Mouse (Mus musculus): ENCODE measurements around the gene Tmem131l. TPM values are rescaled to one million over a fixed set of nuclear protein-coding genes. Genes with fewer than 3 reads are reported as not detected.
A peak's percentile ranks its signal among the peaks of the same experiment; 100 is the strongest.

Gene Tmem131l
- polyA plus RNA-seq, 1 experiment from 2014 or later, result 74.6 TPM

DNA sequence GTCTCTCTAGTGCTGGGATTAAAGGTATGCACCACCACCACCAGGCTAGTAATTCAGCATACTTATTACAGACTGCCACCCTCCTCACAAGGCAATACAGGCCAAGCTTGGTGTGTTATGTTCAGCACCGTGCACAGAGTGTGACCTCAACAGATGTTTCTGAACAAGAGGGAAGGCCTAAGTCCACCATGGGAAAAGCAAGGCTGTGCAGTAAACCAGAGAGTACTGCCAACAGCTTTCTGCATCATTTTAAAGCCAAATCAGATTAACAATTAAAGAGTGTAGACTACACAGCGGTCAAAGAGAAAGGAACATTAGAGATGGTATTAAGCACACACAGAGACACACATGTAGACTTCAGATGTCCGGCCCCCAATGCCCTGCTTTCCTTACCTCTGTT lies 8.8 kb downstream of the Tmem131l start:
- H3K4me3 ChIP-seq (ENCODE audit: low read depth, low read length), result no peak overlapping the region
- no peak overlapping the region for H3K27ac ChIP-seq (ENCODE audit: low read length)
- peaks cover 14% of the 10 kb centered on the region for H3K4me1 ChIP-seq (ENCODE audit: control insufficient read depth, insufficient read depth, low read length)
- WGBS, result 82% methylated on average over 3 of the region's 3 CpGs
- peaks cover 18% of the 10 kb centered on the region; the same call in 1 of the 2 replicates for H3K36me3 ChIP-seq (ENCODE audit: control insufficient read depth, insufficient read depth, low read length)
- no peaks in the 10 kb centered on the region for H3K9me3 ChIP-seq (ENCODE audit: control insufficient read depth, low read depth, low read length)
- H3K27me3 ChIP-seq (ENCODE audit: control insufficient read depth, insufficient read depth, low read length), result no peaks in the 10 kb centered on the region
- H3K4me2 ChIP-seq (replicated peaks; ENCODE audit: low read depth, low read length), result no peak overlapping the region
- no peak for ATAC-seq (ENCODE audit: insufficient number of reproducible peaks, insufficient read depth, low FRiP score, low read depth)
- H3K9ac ChIP-seq (replicated peaks; ENCODE audit: low read depth, low read length), result no peak overlapping the region

DNA sequence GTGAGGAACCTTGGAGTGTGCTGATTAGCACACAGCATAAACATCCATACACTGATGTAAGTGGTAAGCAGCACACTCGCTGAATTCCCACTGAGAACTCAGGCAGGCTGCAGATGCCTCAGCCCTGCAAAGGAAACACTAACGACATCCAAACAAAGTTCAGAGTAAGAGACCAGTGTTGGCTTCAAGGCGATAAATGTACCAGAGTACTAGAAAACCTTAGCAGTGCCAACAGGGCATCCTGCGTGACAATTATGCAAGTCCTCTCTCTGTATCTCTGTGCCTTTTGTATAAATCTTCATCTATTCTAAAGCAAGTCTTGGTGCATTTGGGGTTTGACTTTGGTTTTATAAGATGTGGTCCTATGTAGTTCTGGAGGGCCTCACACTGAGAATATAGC lies 11.0 kb downstream of the Tmem131l start:
- peaks cover 18% of the 10 kb centered on the region; the same call in 1 of the 2 replicates for H3K36me3 ChIP-seq (ENCODE audit: control insufficient read depth, insufficient read depth, low read length)
- H3K4me2 ChIP-seq (replicated peaks; ENCODE audit: low read depth, low read length), result no peak overlapping the region
- WGBS, result 81% methylated on average over 4 of the region's 4 CpGs
- ATAC-seq (ENCODE audit: insufficient number of reproducible peaks, insufficient read depth, low FRiP score, low read depth), result no peak
- no peak overlapping the region for H3K4me3 ChIP-seq (ENCODE audit: low read depth, low read length)
- H3K9me3 ChIP-seq (ENCODE audit: control insufficient read depth, low read depth, low read length), result no peaks in the 10 kb centered on the region
- no peaks in the 10 kb centered on the region for H3K27me3 ChIP-seq (ENCODE audit: control insufficient read depth, insufficient read depth, low read length)
- peaks cover 9% of the 10 kb centered on the region; the same call in 1 of the 2 replicates for H3K4me1 ChIP-seq (ENCODE audit: control insufficient read depth, insufficient read depth, low read length)
- no peak overlapping the region for H3K27ac ChIP-seq (ENCODE audit: low read length)
- H3K9ac ChIP-seq (replicated peaks; ENCODE audit: low read depth, low read length), result no peak overlapping the region

DNA sequence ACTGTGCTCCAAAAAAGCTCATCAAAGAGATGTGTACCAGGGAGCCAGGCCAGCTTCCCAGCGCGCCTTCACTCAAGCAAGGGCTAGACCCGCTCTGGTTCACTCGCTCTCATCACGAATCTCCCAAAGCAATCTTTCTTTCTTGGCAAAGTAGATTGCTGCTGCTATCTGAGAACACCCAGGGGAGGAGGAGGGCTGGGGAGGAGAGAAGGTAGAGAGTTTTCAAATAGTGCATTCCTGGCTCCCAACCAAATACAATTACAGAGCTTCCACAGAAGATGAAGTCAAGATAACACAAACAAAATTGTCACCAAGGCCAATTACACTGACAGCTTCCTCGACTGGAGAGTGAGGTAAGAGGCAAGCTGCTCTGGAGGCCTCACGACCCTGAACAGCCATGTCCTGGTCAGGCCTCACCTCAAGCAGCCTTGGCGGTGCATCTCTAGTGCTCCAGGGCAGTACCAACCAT lies 12.2 kb downstream of the Tmem131l start:
- no peak overlapping the region for H3K4me2 ChIP-seq (replicated peaks; ENCODE audit: low read depth, low read length)
- peaks cover 16% of the 10 kb centered on the region; the same call in 1 of the 2 replicates for H3K36me3 ChIP-seq (ENCODE audit: control insufficient read depth, insufficient read depth, low read length)
- ATAC-seq (ENCODE audit: insufficient number of reproducible peaks, insufficient read depth, low FRiP score, low read depth), result no peak
- H3K27me3 ChIP-seq (ENCODE audit: control insufficient read depth, insufficient read depth, low read length), result no peaks in the 10 kb centered on the region
- no peak overlapping the region for H3K9ac ChIP-seq (replicated peaks; ENCODE audit: low read depth, low read length)
- 64% methylated on average over 8 of the region's 8 CpGs for WGBS
- H3K4me3 ChIP-seq (ENCODE audit: low read depth, low read length), result no peak overlapping the region
- no peak overlapping the region for H3K27ac ChIP-seq (ENCODE audit: low read length)
- H3K4me1 ChIP-seq (ENCODE audit: control insufficient read depth, insufficient read depth, low read length), result peaks cover 6% of the 10 kb centered on the region; the same call in 1 of the 2 replicates
- H3K9me3 ChIP-seq (ENCODE audit: control insufficient read depth, low read depth, low read length), result no peaks in the 10 kb centered on the region

DNA sequence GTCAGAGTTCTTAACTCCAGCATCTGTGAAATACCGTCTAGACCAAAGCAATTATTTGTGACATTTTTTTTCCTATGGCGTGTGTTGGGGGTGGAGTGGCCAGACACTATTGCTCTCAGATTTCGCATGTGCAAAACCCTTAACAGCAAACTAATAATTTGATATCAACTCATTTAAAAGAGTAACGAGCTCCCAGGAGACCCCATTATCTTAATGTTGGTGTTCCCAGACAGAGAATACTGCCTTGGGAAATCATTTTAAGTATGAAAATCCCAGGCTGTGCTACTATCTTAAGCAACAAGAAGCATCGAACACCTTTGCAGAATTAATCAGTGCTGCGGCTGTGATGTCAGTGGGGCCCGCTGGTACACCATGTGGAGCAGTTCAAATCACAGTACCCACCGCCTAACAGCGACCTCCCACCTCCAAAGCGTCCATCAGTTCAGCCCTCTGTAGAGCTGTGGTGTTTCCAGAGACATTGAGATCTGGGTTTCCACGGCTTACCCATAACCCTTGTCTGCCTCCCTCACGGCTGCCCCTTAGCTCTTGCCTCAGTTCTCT lies 15.4 kb downstream of the Tmem131l start:
- peaks cover 7% of the 10 kb centered on the region; the same call in 1 of the 2 replicates for H3K36me3 ChIP-seq (ENCODE audit: control insufficient read depth, insufficient read depth, low read length)
- H3K27ac ChIP-seq (ENCODE audit: low read length), result no peak overlapping the region
- ATAC-seq (ENCODE audit: insufficient number of reproducible peaks, insufficient read depth, low FRiP score, low read depth), result no peak
- WGBS, result 67% methylated on average over 12 of the region's 12 CpGs
- peaks cover 20% of the 10 kb centered on the region; the same call in 1 of the 2 replicates for H3K4me1 ChIP-seq (ENCODE audit: control insufficient read depth, insufficient read depth, low read length)
- no peaks in the 10 kb centered on the region for H3K9me3 ChIP-seq (ENCODE audit: control insufficient read depth, low read depth, low read length)
- H3K9ac ChIP-seq (replicated peaks; ENCODE audit: low read depth, low read length), result no peak overlapping the region
- no peak overlapping the region for H3K4me3 ChIP-seq (ENCODE audit: low read depth, low read length)
- H3K27me3 ChIP-seq (ENCODE audit: control insufficient read depth, insufficient read depth, low read length), result no peaks in the 10 kb centered on the region
- no peak overlapping the region for H3K4me2 ChIP-seq (replicated peaks; ENCODE audit: low read depth, low read length)

DNA sequence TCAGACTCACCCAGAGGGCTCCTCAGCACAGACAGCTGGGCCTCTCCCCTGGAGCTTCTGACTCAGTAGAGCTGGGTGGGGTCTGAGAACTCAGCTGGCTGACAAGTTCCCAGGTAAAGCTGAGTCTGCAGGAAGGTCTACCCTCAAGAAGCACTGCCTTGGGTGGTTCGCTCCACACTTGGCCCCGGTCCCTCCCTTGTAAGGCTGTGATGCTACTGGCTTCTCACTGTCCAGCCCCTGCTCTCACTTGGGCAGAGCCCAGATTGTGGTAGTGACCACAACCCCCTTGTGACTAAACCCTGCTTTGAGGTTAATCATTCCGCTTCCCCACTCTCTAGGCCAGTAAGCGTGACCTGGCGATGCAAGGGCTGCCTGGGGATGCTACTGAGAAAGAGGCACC lies 17.3 kb downstream of the Tmem131l start:
- 82% methylated on average over 5 of the region's 5 CpGs for WGBS
- no peak for ATAC-seq (ENCODE audit: insufficient number of reproducible peaks, insufficient read depth, low FRiP score, low read depth)
- Histone ChIP-seq H3K9ac (replicated peaks; ENCODE audit: low read depth, low read length) (no peak overlapping the region), H3K4me3 (ENCODE audit: low read depth, low read length) (no peak overlapping the region), H3K27me3 (ENCODE audit: control insufficient read depth, insufficient read depth, low read length) (no peaks in the 10 kb centered on the region), H3K27ac (ENCODE audit: low read length) (peak overlapping the region; percentile 22; the same call in 1 of the 2 replicates), H3K36me3 (ENCODE audit: control insufficient read depth, insufficient read depth, low read length) (peaks cover 1% of the 10 kb centered on the region; the same call in 1 of the 2 replicates), H3K9me3 (ENCODE audit: control insufficient read depth, low read depth, low read length) (no peaks in the 10 kb centered on the region), H3K4me1 (ENCODE audit: control insufficient read depth, insufficient read depth, low read length) (peaks cover 20% of the 10 kb centered on the region; the same call in 1 of the 2 replicates), H3K4me2 (replicated peaks; ENCODE audit: low read depth, low read length) (no peak overlapping the region; the same call in 1 of the 2 replicates)

DNA sequence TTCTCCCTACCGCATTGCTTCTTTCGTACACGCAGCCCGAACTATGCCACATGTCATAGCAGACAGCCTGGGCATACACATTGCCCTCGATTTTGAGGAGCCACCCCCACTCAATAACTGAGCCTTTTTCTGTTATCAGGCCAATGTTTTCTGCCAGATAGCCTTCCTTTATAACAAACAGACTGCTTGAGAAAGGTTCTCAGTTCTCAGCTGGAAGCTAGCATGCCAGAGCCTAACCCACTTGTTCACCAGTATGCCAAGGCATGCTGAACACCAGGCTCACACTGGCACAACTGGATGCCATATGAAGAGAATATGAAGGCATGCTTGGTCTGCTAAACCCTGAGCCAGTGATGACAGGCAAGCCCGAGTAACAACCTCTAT lies 17.8 kb downstream of the Tmem131l start:
- ATAC-seq (ENCODE audit: insufficient number of reproducible peaks, insufficient read depth, low FRiP score, low read depth), result no peak
- Histone ChIP-seq H3K4me1 (ENCODE audit: control insufficient read depth, insufficient read depth, low read length) (peaks cover 20% of the 10 kb centered on the region; the same call in 1 of the 2 replicates), H3K9me3 (ENCODE audit: control insufficient read depth, low read depth, low read length) (no peaks in the 10 kb centered on the region), H3K27ac (ENCODE audit: low read length) (no peak overlapping the region), H3K9ac (replicated peaks; ENCODE audit: low read depth, low read length) (no peak overlapping the region), H3K27me3 (ENCODE audit: control insufficient read depth, insufficient read depth, low read length) (no peaks in the 10 kb centered on the region), H3K4me2 (replicated peaks; ENCODE audit: low read depth, low read length) (no peak overlapping the region), H3K4me3 (ENCODE audit: low read depth, low read length) (no peak overlapping the region), H3K36me3 (ENCODE audit: control insufficient read depth, insufficient read depth, low read length) (no peaks in the 10 kb centered on the region; the same call in 1 of the 2 replicates)
- WGBS, result 70% methylated on average over 6 of the region's 6 CpGs

DNA sequence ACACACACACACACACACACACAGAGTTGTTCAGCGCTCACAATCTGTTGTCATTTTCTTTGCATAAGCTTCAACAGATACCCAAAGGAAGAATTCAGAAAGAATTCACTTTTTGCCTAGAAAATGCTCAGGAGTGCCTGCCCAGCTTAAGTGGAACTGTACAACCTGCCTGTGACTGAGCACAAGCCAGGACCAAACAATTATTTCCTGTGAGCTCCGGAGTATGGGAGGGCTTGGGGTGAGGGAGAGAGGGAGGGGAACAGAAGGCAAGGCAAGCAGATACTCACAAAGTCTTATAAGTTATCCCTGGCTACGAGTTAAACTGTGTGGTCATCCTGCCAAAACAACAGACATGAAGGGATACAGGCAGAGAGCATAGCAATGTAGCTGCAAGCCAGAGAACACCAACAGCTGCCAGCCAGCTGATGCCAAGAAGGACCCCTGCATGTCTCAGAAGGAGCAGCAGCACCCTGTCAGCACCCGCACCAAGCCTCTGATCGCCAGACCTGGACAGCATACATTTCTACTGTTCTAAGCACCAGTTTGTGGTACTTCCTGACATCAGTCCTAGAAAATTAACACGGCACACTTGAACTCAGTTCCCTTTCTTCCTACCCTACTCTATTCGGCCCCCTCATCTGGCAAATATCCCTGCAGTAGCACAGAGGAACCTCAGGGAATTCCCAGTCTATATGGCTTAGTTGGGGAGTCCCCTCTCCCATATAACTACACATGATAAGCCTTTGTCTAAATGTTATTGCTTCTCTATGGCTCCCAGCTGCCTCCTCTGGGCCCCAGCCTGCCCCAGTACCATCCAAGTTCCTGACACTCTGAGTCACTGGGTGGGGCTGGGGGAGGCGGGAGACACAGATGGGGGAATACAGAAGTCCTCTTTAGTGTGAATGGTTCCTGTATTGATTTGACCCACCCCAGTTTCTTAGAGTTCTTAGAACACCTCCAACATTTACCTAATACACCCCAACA lies 18.5 kb downstream of the Tmem131l start:
- ATAC-seq (ENCODE audit: insufficient number of reproducible peaks, insufficient read depth, low FRiP score, low read depth), result peak; percentile 66; the same call in 1 of the 2 replicates
- Histone ChIP-seq H3K4me2 (replicated peaks; ENCODE audit: low read depth, low read length) (no peak overlapping the region), H3K36me3 (ENCODE audit: control insufficient read depth, insufficient read depth, low read length) (no peaks in the 10 kb centered on the region; the same call in 1 of the 2 replicates), H3K9ac (replicated peaks; ENCODE audit: low read depth, low read length) (no peak overlapping the region), H3K9me3 (ENCODE audit: control insufficient read depth, low read depth, low read length) (no peaks in the 10 kb centered on the region), H3K4me3 (ENCODE audit: low read depth, low read length) (no peak overlapping the region), H3K4me1 (ENCODE audit: control insufficient read depth, insufficient read depth, low read length) (peaks cover 20% of the 10 kb centered on the region; the same call in 1 of the 2 replicates), H3K27me3 (ENCODE audit: control insufficient read depth, insufficient read depth, low read length) (no peaks in the 10 kb centered on the region), H3K27ac (ENCODE audit: low read length) (no peak overlapping the region)
- 56% methylated on average over 8 of the region's 8 CpGs for WGBS

DNA sequence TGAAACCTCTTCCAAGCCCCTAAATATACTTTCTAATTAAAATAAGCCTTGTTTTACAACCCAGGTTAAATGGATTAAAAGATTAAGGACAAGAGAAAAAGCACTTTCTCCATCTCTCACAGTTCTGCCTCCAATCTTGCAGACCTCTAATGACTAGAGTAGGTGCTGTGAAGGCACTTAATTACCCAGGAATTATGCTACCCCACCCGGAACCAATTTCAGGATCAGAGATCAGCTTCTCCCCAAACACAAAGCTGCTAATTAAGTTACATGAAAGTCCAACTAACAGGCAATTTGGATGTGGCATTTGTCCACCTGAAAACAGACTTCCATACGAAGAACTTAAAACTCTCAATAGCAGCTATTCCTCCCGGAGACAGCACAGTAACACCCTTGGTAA lies 19.4 kb downstream of the Tmem131l start:
- no peak overlapping the region for H3K9ac ChIP-seq (replicated peaks; ENCODE audit: low read depth, low read length)
- H3K4me2 ChIP-seq (replicated peaks; ENCODE audit: low read depth, low read length), result no peak overlapping the region
- no peak for ATAC-seq (ENCODE audit: insufficient number of reproducible peaks, insufficient read depth, low FRiP score, low read depth)
- no peaks in the 10 kb centered on the region for H3K27me3 ChIP-seq (ENCODE audit: control insufficient read depth, insufficient read depth, low read length)
- no peaks in the 10 kb centered on the region; the same call in 1 of the 2 replicates for H3K36me3 ChIP-seq (ENCODE audit: control insufficient read depth, insufficient read depth, low read length)
- H3K4me1 ChIP-seq (ENCODE audit: control insufficient read depth, insufficient read depth, low read length), result peaks cover 20% of the 10 kb centered on the region; the same call in 1 of the 2 replicates
- no peak overlapping the region for H3K27ac ChIP-seq (ENCODE audit: low read length)
- H3K9me3 ChIP-seq (ENCODE audit: control insufficient read depth, low read depth, low read length), result no peaks in the 10 kb centered on the region
- 82% methylated on average over 3 of the region's 3 CpGs for WGBS
- H3K4me3 ChIP-seq (ENCODE audit: low read depth, low read length), result no peak overlapping the region

Data from stomach, embryonic 14.5 days (tissue).